Mouse (Mus musculus) MEL (cell line): ENCODE results near the gene Ces1f. TPM values are rescaled to one million over a fixed set of nuclear protein-coding genes. Genes with fewer than 3 reads are reported as not detected.

ENCODE experiments used
- DNase-seq: peaks from one replicate; pipeline ENCODE4 v3.0.0; 2011; ENCODE audit warnings: low read depth, low spot score
- H3K27ac ChIP-seq: 2 replicates; pipeline ENCODE4 v1.5.1; 2012; ENCODE audit warnings: low read depth, mild to moderate bottlenecking, control low read depth, low read length, moderate library complexity; ENCODE audit not compliant: control insufficient read depth
- H3K27me3 ChIP-seq, 2 experiments: fragments of 150-350 bp in 1 of 2; sonication (generic) in 1 of 2; 2 replicates each; pipeline ENCODE4 v1.6.1; 2012; ENCODE audit warnings: low read length in 2 of 2, mild to moderate bottlenecking in 2 of 2, improper control_type of control experiment in 1 of 2, moderate library complexity in 1 of 2; ENCODE audit not compliant: insufficient read depth in 2 of 2, control insufficient read depth in 1 of 2
- H3K36me3 ChIP-seq, 2 experiments: 2 replicates each; pipeline ENCODE4 v1.6.1; 2012 to 2014; ENCODE audit warnings: low read length in 2 of 2, improper control_type of control experiment in 1 of 2, inconsistent platforms in 1 of 2, mild to moderate bottlenecking in 1 of 2; ENCODE audit not compliant: insufficient read depth in 2 of 2, control insufficient read depth in 1 of 2
- H3K4me1 ChIP-seq, 2 experiments: fragments of 150-350 bp in 1 of 2; sonication (generic) in 1 of 2; 2 replicates each; pipeline ENCODE4 v1.6.1; 2012; ENCODE audit warnings: low read length in 2 of 2, improper control_type of control experiment in 1 of 2, mild to moderate bottlenecking in 1 of 2; ENCODE audit not compliant: insufficient read depth in 2 of 2, control insufficient read depth in 1 of 2
- H3K4me3 ChIP-seq, 2 experiments: fragments of 150-350 bp in 1 of 2; sonication (generic) in 1 of 2; 2 replicates each; pipeline ENCODE4 v1.5.1; 2012; ENCODE audit warnings: low read depth in 2 of 2, low read length in 2 of 2, mild to moderate bottlenecking in 2 of 2, moderate library complexity in 2 of 2, control low read depth in 1 of 2, improper control_type of control experiment in 1 of 2; ENCODE audit not compliant: control insufficient read depth in 1 of 2, insufficient read depth in 1 of 2
- H3K79me2 ChIP-seq: 2 replicates; pipeline ENCODE4 v1.6.1; 2012; ENCODE audit warnings: mild to moderate bottlenecking, low read length, moderate library complexity; ENCODE audit not compliant: control insufficient read depth, poor library complexity, insufficient read depth
- H3K9ac ChIP-seq: 2 replicates; pipeline ENCODE4 v1.6.1; 2012; ENCODE audit warnings: low read depth, mild to moderate bottlenecking, control low read depth, low read length, moderate library complexity; ENCODE audit not compliant: control insufficient read depth, poor library complexity, severe bottlenecking
- H3K9me3 ChIP-seq: fragments of 150-350 bp; sonication (generic); replicated peaks from 2 replicates; pipeline ENCODE4 v1.6.1; 2012; ENCODE audit warnings: mild to moderate bottlenecking, low read length, improper control_type of control experiment, moderate library complexity; ENCODE audit not compliant: insufficient read depth
- CHD1 ChIP-seq: IDR thresholded peaks from 2 replicates; pipeline ENCODE4 v1.6.1; 2012; ENCODE audit warnings: low read depth, mild to moderate bottlenecking, inconsistent platforms, low read length, improper control_type of control experiment
- CHD2 ChIP-seq: IDR thresholded peaks from 2 replicates; pipeline ENCODE4 v1.6.1; 2011; ENCODE audit warnings: low read length, improper control_type of control experiment
- E2F4 ChIP-seq: IDR thresholded peaks from 2 replicates; pipeline ENCODE4 v1.6.1; 2011; ENCODE audit warnings: low read depth, low read length, improper control_type of control experiment, borderline replicate concordance
- ETS1 ChIP-seq: IDR thresholded peaks from 2 replicates; pipeline ENCODE4 v1.6.1; 2012; ENCODE audit warnings: low read depth, mild to moderate bottlenecking, inconsistent platforms, low read length, improper control_type of control experiment, moderate library complexity
- GABPA ChIP-seq: IDR thresholded peaks from 2 replicates; pipeline ENCODE4 v1.6.1; 2012; ENCODE audit warnings: low read depth, mild to moderate bottlenecking, inconsistent platforms, low read length, improper control_type of control experiment, moderate library complexity
- GATA1 ChIP-seq: IDR thresholded peaks from 2 replicates; pipeline ENCODE4 v1.6.1; 2011; ENCODE audit warnings: low read depth, low read length, improper control_type of control experiment
- JUND ChIP-seq: IDR thresholded peaks from 2 replicates; pipeline ENCODE4 v1.6.1; 2011; ENCODE audit warnings: low read depth, mild to moderate bottlenecking, improper control_type of control experiment, low read length
- MAFK ChIP-seq: IDR thresholded peaks from 2 replicates; pipeline ENCODE4 v1.6.1; 2011; ENCODE audit warnings: low read depth, mild to moderate bottlenecking, low read length, improper control_type of control experiment, borderline replicate concordance
- MAX ChIP-seq: IDR thresholded peaks from 2 replicates; pipeline ENCODE4 v1.6.1; 2011; ENCODE audit warnings: low read length, improper control_type of control experiment
- MXI1 ChIP-seq: IDR thresholded peaks from 2 replicates; pipeline ENCODE4 v1.6.1; 2011; ENCODE audit warnings: mild to moderate bottlenecking, low read depth, low read length, improper control_type of control experiment
- MYC ChIP-seq: IDR thresholded peaks from 2 replicates; pipeline ENCODE4 v1.6.1; 2011; ENCODE audit warnings: low read depth, mild to moderate bottlenecking, low read length, improper control_type of control experiment, moderate library complexity
- NELFE ChIP-seq: IDR thresholded peaks from 2 replicates; pipeline ENCODE4 v1.6.1; 2011; ENCODE audit warnings: low read depth, low read length, improper control_type of control experiment
- POLR2A ChIP-seq, 2 experiments: IDR thresholded peaks; 2 replicates each; pipeline ENCODE4 v1.6.1; 2011 to 2012; ENCODE audit warnings: low read length in 2 of 2, mild to moderate bottlenecking in 2 of 2, control low read depth in 1 of 2, improper control_type of control experiment in 1 of 2, low read depth in 1 of 2, moderate library complexity in 1 of 2; ENCODE audit not compliant: control insufficient read depth in 1 of 2, insufficient read depth in 1 of 2, poor library complexity in 1 of 2
- RAD21 ChIP-seq: IDR thresholded peaks from 2 replicates; pipeline ENCODE4 v1.6.1; 2011; ENCODE audit warnings: mild to moderate bottlenecking, low read depth, low read length, improper control_type of control experiment
- SMC3 ChIP-seq: IDR thresholded peaks from 2 replicates; pipeline ENCODE4 v1.6.1; 2011; ENCODE audit warnings: low read depth, low read length, improper control_type of control experiment
- TCF12 ChIP-seq: IDR thresholded peaks from 2 replicates; pipeline ENCODE4 v1.6.1; 2014; ENCODE audit warnings: low read depth, mild to moderate bottlenecking, inconsistent platforms, low read length, improper control_type of control experiment, moderate library complexity
- USF1 ChIP-seq: IDR thresholded peaks from 2 replicates; pipeline ENCODE4 v1.6.1; 2014; ENCODE audit warnings: low read depth, mild to moderate bottlenecking, inconsistent platforms, low read length, improper control_type of control experiment, moderate library complexity
- USF2 ChIP-seq, 2 experiments: IDR thresholded peaks; 2 replicates each; pipeline ENCODE4 v1.6.1; 2011 to 2012; ENCODE audit warnings: improper control_type of control experiment in 2 of 2, low read length in 2 of 2, borderline replicate concordance in 1 of 2, inconsistent platforms in 1 of 2, low read depth in 1 of 2, mild to moderate bottlenecking in 1 of 2; ENCODE audit not compliant: insufficient read depth in 1 of 2
- ZKSCAN1 ChIP-seq: IDR thresholded peaks from 2 replicates; pipeline ENCODE4 v1.6.1; 2012; ENCODE audit warnings: low read depth, mild to moderate bottlenecking, inconsistent platforms, low read length, improper control_type of control experiment, moderate library complexity
- polyA plus RNA-seq, 2 experiments: library from polyadenylated mRNA; stranded (reverse) in 1 of 2; unstranded in 1 of 2; fragments of >175 nt in 1 of 2; fragments of >200 nt in 1 of 2; gene quantifications; 2 replicates each; pipeline versions ENCODE4 v1.2.1 to v1.2.4; 2012; ENCODE audit warnings: low replicate concordance in 2 of 2, low read depth in 1 of 2; ENCODE audit not compliant: insufficient read length in 2 of 2, insufficient read depth in 1 of 2, missing spikeins in 1 of 2
- total RNA-seq: library from RNA; depleted of rRNA; stranded (reverse); fragments of 300-350 nt; gene quantifications from 2 replicates; pipeline ENCODE4 v1.2.3, GENCODE M21; 2012

Ces1f gene
- total and polyA plus RNA-seq, 3 experiments, result 0.23 TPM; not detected in 2

DNA sequence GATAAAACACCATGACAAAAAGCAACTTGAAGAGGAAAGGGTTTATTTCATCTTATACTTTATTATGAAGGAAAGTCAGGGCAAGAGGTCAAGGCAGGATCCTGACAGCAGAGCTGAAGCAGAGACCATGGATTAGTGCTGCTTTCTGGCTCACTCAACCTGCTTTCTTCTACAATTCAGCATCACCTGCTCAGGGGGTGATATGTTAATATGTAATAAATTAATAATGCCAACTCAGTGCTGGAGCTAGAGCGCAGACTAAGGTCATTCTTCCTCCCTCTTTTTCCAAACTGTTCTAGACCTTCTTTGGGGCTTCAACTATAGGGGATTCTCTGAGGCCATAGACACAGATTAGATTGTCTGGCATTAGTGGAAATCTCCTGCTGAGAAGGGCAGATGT lies 43.9 kb downstream of the Ces1f start:
- TF ChIP-seq RAD21, result no peak
- no peak for TF ChIP-seq CHD1
- no peak for TF ChIP-seq CHD2
- no peak for TF ChIP-seq ETS1
- no peak for TF ChIP-seq NELFE
- no peak for TF ChIP-seq MXI1
- no peak overlapping the region for H3K27ac ChIP-seq

DNA sequence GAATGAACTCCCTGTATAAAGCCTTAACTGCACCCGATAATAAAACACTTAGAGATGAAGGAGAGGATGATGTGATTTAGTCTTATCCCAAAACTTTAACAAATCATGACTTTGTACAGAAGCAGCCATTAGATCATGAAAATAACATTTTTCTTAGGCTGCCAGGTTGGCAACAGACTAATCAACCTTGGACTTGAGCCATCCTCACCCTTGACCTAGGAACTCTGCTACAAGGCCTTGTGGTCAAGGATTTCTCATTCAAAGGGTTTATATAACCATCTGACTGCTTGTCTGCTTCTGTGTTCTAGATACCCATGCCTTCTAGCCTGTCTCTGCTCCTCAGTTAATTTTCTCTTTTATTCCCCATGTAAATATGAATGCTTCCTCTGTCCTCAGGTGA lies 44.8 kb downstream of the Ces1f start:
- Histone ChIP-seq H3K9ac (no peak overlapping the region), H3K4me3 (no peak overlapping the region)
- no peak for TF ChIP-seq RAD21
- no peak for TF ChIP-seq ZKSCAN1
- no peak for TF ChIP-seq SMC3
- TF ChIP-seq NELFE, result no peak
- TF ChIP-seq POLR2A (IDR thresholded peaks at IDR 0.05; ENCODE audit: control insufficient read depth in 1 of 2, insufficient read depth in 1 of 2, low read depth in 1 of 2, low read length in 2 of 2, poor library complexity in 1 of 2), result no peak
- no peak for TF ChIP-seq USF1
- no peak for TF ChIP-seq E2F4
- no peak for TF ChIP-seq GABPA
- no peak for TF ChIP-seq USF2 (IDR thresholded peaks at IDR 0.05; ENCODE audit: borderline replicate concordance in 1 of 2, insufficient read depth in 1 of 2, low read depth in 1 of 2, low read length in 2 of 2)
- TF ChIP-seq CHD2, result no peak
- no peak for TF ChIP-seq GATA1
- no peak for TF ChIP-seq JUND
- TF ChIP-seq MAFK, result no peak

More for the DNA sequence above, 43.9 kb downstream of the Ces1f start:
- Histone ChIP-seq H3K27me3 (no peaks in the 10 kb centered on the region), H3K9ac (no peak overlapping the region), H3K4me3 (no peak overlapping the region), H3K4me1 (no peaks in the 10 kb centered on the region), H3K9me3 (no peaks in the 10 kb centered on the region), H3K79me2 (no peaks in the 10 kb centered on the region), H3K36me3 (no peaks in the 10 kb centered on the region)
- DNase-seq, result no peak

DNA sequence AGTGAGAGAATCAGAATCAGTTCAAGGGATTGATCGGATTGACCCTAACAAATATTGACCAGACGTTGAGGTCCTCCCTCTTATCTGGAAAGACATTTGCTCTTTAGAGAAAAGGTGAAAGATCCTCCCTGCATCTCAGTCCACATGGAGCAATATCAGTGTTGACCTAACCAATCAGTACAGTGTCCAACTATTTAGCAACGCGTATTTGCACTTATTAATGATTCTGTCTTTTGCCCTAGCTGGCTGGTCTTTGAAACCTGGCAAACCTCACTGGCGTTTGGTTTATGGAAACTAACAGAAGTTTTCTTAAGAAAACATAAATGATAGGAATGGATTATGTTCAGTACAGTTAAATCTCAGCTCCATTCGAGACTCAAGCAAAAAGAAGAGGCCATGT lies 45.5 kb downstream of the Ces1f start:
- H3K9ac ChIP-seq, result no peak overlapping the region

More for the DNA sequence above, 44.8 kb downstream of the Ces1f start:
- H3K4me1 ChIP-seq, result no peaks in the 10 kb centered on the region
- H3K27me3 ChIP-seq, result no peaks in the 10 kb centered on the region
- DNase-seq, result no peak
- no peaks in the 10 kb centered on the region for H3K79me2 ChIP-seq
- H3K27ac ChIP-seq, result no peak overlapping the region
- no peaks in the 10 kb centered on the region for H3K9me3 ChIP-seq
- H3K36me3 ChIP-seq, result no peaks in the 10 kb centered on the region

More for the DNA sequence above, 45.5 kb downstream of the Ces1f start:
- no peak overlapping the region for H3K4me3 ChIP-seq
- DNase-seq, result no peak
- no peak overlapping the region for H3K27ac ChIP-seq
- no peaks in the 10 kb centered on the region for H3K36me3 ChIP-seq
- no peaks in the 10 kb centered on the region for H3K79me2 ChIP-seq
- TF ChIP-seq USF2 (IDR thresholded peaks at IDR 0.05; ENCODE audit: borderline replicate concordance in 1 of 2, insufficient read depth in 1 of 2, low read depth in 1 of 2, low read length in 2 of 2) (no peak), MYC (no peak), MAX (no peak), TCF12 (no peak), MAFK (no peak)
- no peaks in the 10 kb centered on the region for H3K9me3 ChIP-seq
- no peaks in the 10 kb centered on the region for H3K4me1 ChIP-seq
- H3K27me3 ChIP-seq, result no peaks in the 10 kb centered on the region
